Mouse (Mus musculus) lung, postnatal 0 days (tissue): ENCODE measurements at regions not wholly inside any gene's neighbourhood (a gene's known extent, or its start where the extent isn't known, plus 50 kb on each side); places are given as distances from the start of the nearest gene placed in this dataset.

Experiments used
- ATAC-seq: fragments of 200-750 bp; cut with Nextera tagmentation; 2 replicates; pipeline ENCODE4 v1.8.0; 2017; ENCODE audit warnings: moderate library complexity
- DNase-seq: peaks from one replicate; pipeline ENCODE4 v3.0.0-alpha.2; 2016; ENCODE audit warnings: low spot score
- H3K27ac ChIP-seq: fragments of 300-500 bp; sonication (generic); 2 replicates; pipeline ENCODE4 v1.5.1; 2014; ENCODE audit warnings: antibody characterized with exemption, mild to moderate bottlenecking, low read length, mixed read lengths
- H3K27me3 ChIP-seq: fragments of 300-500 bp; sonication (generic); replicated peaks from 2 replicates; pipeline ENCODE4 v1.6.1; 2014; ENCODE audit warnings: low read length, mixed read lengths; ENCODE audit not compliant: insufficient read depth
- H3K36me3 ChIP-seq: fragments of 300-500 bp; sonication (generic); 2 replicates; pipeline ENCODE4 v1.6.1; 2014; ENCODE audit warnings: low read length, mixed read lengths; ENCODE audit not compliant: insufficient read depth
- H3K4me1 ChIP-seq: fragments of 300-500 bp; sonication (generic); 2 replicates; pipeline ENCODE4 v1.6.1; 2014; ENCODE audit warnings: antibody characterized with exemption, low read depth, low read length, mixed read lengths; ENCODE audit not compliant: insufficient read depth
- H3K4me2 ChIP-seq: fragments of 300-500 bp; sonication (generic); replicated peaks from 2 replicates; pipeline ENCODE4 v1.6.1; 2014; ENCODE audit warnings: low read depth, mild to moderate bottlenecking, low read length, moderate library complexity, mixed read lengths
- H3K4me3 ChIP-seq: fragments of 300-500 bp; sonication (generic); 2 replicates; pipeline ENCODE4 v1.5.1; 2014; ENCODE audit warnings: low read depth, low read length
- H3K9ac ChIP-seq: fragments of 300-500 bp; sonication (generic); replicated peaks from 2 replicates; pipeline ENCODE4 v1.6.1; 2014; ENCODE audit warnings: low read depth, mild to moderate bottlenecking
- H3K9me3 ChIP-seq: fragments of 300-500 bp; sonication (generic); 2 replicates; pipeline ENCODE4 v1.6.1; 2016; ENCODE audit warnings: low read length, mixed read lengths
- CTCF ChIP-seq: IDR thresholded peaks from 2 replicates; pipeline ENCODE4 v1.5.1; 2016; ENCODE audit warnings: antibody characterized with exemption, mild to moderate bottlenecking
- EP300 ChIP-seq: IDR thresholded peaks from 2 replicates; pipeline ENCODE4 v1.6.1; 2016; ENCODE audit warnings: antibody characterized with exemption, mild to moderate bottlenecking, control low read depth
- WGBS: fragments of 180-500 bp; shearing (Covaris S2); extraction: QIAGEN DNeasy Blood & Tissue Kit; methylation state at CpG from one replicate; pipeline ENCODE4 v1.1.7; 2014; 5-methylcytosine and 5-hydroxymethylcytosine counted together

- Histone ChIP-seq H3K27me3 (no peaks in the 10 kb centered on the region), H3K36me3 (no peaks in the 10 kb centered on the region), H3K4me2 (no peak overlapping the region), H3K4me3 (no peak overlapping the region), H3K9ac (no peak overlapping the region), H3K9me3 (no peaks in the 10 kb centered on the region), H3K4me1 (no peaks in the 10 kb centered on the region), H3K27ac (no peak overlapping the region)
- no peak for ATAC-seq
- WGBS: 38% methylated on average over 5 of the region's 5 CpGs
- TF ChIP-seq CTCF (no peak), EP300 (no peak)
- no peak for DNase-seq
Measured at GRCm38 (mm10) chr16:63270173-63270572, 416.1 kb downstream of the Pros1 start.

- TF ChIP-seq CTCF: no peak
- TF ChIP-seq EP300: no peak
- 72% methylated on average over 1 of the region's 1 CpGs for WGBS
- Histone ChIP-seq H3K4me3 (no peak overlapping the region), H3K36me3 (no peaks in the 10 kb centered on the region), H3K4me1 (no peaks in the 10 kb centered on the region), H3K9ac (no peak overlapping the region), H3K4me2 (no peak overlapping the region), H3K27me3 (no peaks in the 10 kb centered on the region), H3K9me3 (no peaks in the 10 kb centered on the region), H3K27ac (no peak overlapping the region)
- ATAC-seq (no peak), DNase-seq (no peak)
Measured at GRCm38 (mm10) chr16:63277556-63277955, 423.4 kb downstream of the Pros1 start.

DNA sequence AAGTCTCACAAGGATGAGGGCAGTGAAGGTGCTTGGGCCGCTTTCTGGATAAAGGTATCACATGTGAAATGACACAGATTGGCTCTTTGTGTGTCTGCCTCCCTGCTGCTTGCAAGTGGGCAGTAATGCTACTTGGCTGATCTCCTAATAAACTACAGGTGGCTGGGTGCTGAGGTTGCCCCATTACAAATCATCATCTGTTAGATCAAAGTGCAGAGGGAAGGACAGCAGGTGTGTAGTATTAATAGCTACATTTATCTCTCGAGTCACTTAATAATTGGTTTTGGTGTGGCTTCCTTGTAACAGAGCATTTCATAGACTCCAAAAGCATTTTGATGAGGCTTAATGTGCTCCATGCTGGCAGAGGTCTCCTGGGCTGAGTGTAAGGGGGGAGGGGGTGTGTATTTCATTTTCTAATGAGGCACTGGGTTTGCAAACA is 424.2 kb downstream of the Pros1 start:
- Histone ChIP-seq H3K4me2 (no peak overlapping the region), H3K27me3 (no peaks in the 10 kb centered on the region), H3K36me3 (no peaks in the 10 kb centered on the region), H3K9ac (no peak overlapping the region), H3K4me1 (no peaks in the 10 kb centered on the region), H3K4me3 (no peak overlapping the region), H3K27ac (no peak overlapping the region), H3K9me3 (no peaks in the 10 kb centered on the region)
- no peak for TF ChIP-seq CTCF
- no peak for TF ChIP-seq EP300
- ATAC-seq (no peak), DNase-seq (no peak)
- WGBS: 55% methylated on average over 2 of the region's 2 CpGs

GRCm38 (mm10) chr16:63287655-63288054 is 433.5 kb downstream of the Pros1 start:
- H3K27ac ChIP-seq: no peak overlapping the region
- WGBS: 59% methylated on average over 7 of the region's 7 CpGs

GRCm38 (mm10) chr16:63311676-63312075 is 457.6 kb downstream of the Pros1 start:
- no peak for DNase-seq
- WGBS: 86% methylated on average over 1 of the region's 1 CpGs

More at GRCm38 (mm10) chr16:63287655-63288054, 433.5 kb downstream of the Pros1 start:
- Histone ChIP-seq H3K9me3 (no peaks in the 10 kb centered on the region), H3K4me3 (no peak overlapping the region), H3K9ac (no peak overlapping the region), H3K27me3 (no peaks in the 10 kb centered on the region), H3K4me1 (no peaks in the 10 kb centered on the region), H3K36me3 (no peaks in the 10 kb centered on the region), H3K4me2 (no peak overlapping the region)
- ATAC-seq: no peak
- peak; percentile 6 for DNase-seq
- no peak for TF ChIP-seq CTCF
- no peak for TF ChIP-seq EP300

GRCm38 (mm10) chr16:63313544-63313943 is 459.4 kb downstream of the Pros1 start:
- Histone ChIP-seq H3K9ac (no peak overlapping the region), H3K4me3 (no peak overlapping the region), H3K4me2 (no peak overlapping the region), H3K4me1 (no peaks in the 10 kb centered on the region), H3K27me3 (no peaks in the 10 kb centered on the region), H3K36me3 (no peaks in the 10 kb centered on the region), H3K9me3 (no peaks in the 10 kb centered on the region), H3K27ac (no peak overlapping the region)
- TF ChIP-seq EP300: no peak
- no peak for TF ChIP-seq CTCF
- WGBS: 76% methylated on average over 1 of the region's 1 CpGs
- DNase-seq: no peak
- ATAC-seq: no peak

More at GRCm38 (mm10) chr16:63311676-63312075, 457.6 kb downstream of the Pros1 start:
- no peak for ATAC-seq
- H3K27ac ChIP-seq: no peak overlapping the region
- TF ChIP-seq CTCF (no peak), EP300 (no peak)
- no peaks in the 10 kb centered on the region for H3K9me3 ChIP-seq
- H3K4me3 ChIP-seq: no peak overlapping the region
- H3K36me3 ChIP-seq: no peaks in the 10 kb centered on the region
- H3K4me1 ChIP-seq: no peaks in the 10 kb centered on the region
- no peak overlapping the region for H3K4me2 ChIP-seq
- no peak overlapping the region for H3K9ac ChIP-seq
- H3K27me3 ChIP-seq: no peaks in the 10 kb centered on the region

- ATAC-seq (no peak), DNase-seq (no peak)
- Histone ChIP-seq H3K4me3 (no peak overlapping the region), H3K27ac (no peak overlapping the region), H3K4me2 (no peak overlapping the region), H3K9ac (no peak overlapping the region), H3K4me1 (no peaks in the 10 kb centered on the region), H3K27me3 (no peaks in the 10 kb centered on the region), H3K9me3 (no peaks in the 10 kb centered on the region), H3K36me3 (no peaks in the 10 kb centered on the region)
- TF ChIP-seq EP300 (no peak), CTCF (no peak)
- WGBS: 36% methylated on average over 5 of the region's 5 CpGs
Measured at GRCm38 (mm10) chr16:63319602-63320001, 465.5 kb downstream of the Pros1 start.
